Mouse (Mus musculus) hindbrain, embryonic 13.5 days (tissue): ENCODE results near the gene Ccdc115. TPM values are rescaled to one million over a fixed set of nuclear protein-coding genes. Genes with fewer than 3 reads are reported as not detected.
A peak's percentile ranks its signal among the peaks of the same experiment; 100 is the strongest.

ENCODE experiments used
- ATAC-seq: fragments of 200-750 bp; cut with Nextera tagmentation; 2 replicates; pipeline ENCODE4 v1.8.0; 2017; ENCODE audit warnings: moderate TSS enrichment; ENCODE audit not compliant: low FRiP score
- H3K27ac ChIP-seq: fragments of 300-500 bp; sonication (generic); 2 replicates; pipeline ENCODE4 v1.5.1; 2015; ENCODE audit warnings: inconsistent platforms, mild to moderate bottlenecking, moderate library complexity
- H3K27me3 ChIP-seq: fragments of 300-500 bp; sonication (generic); 2 replicates; pipeline ENCODE4 v1.6.1; 2015; ENCODE audit warnings: mild to moderate bottlenecking, inconsistent platforms
- H3K36me3 ChIP-seq: fragments of 300-500 bp; sonication (generic); 2 replicates; pipeline ENCODE4 v1.6.1; 2015; ENCODE audit warnings: mild to moderate bottlenecking, inconsistent platforms
- H3K4me1 ChIP-seq: fragments of 300-500 bp; sonication (generic); replicated peaks from 2 replicates; pipeline ENCODE4 v1.6.1; 2015; ENCODE audit warnings: inconsistent platforms
- H3K4me2 ChIP-seq: fragments of 300-500 bp; sonication (generic); 2 replicates; pipeline ENCODE4 v1.6.1; 2015; ENCODE audit warnings: inconsistent platforms, mild to moderate bottlenecking, moderate library complexity
- H3K4me3 ChIP-seq: fragments of 300-500 bp; sonication (generic); 2 replicates; pipeline ENCODE4 v1.5.1; 2015; ENCODE audit warnings: mild to moderate bottlenecking, inconsistent platforms
- H3K9ac ChIP-seq: fragments of 300-500 bp; sonication (generic); 2 replicates; pipeline ENCODE4 v1.6.1; 2015; ENCODE audit warnings: mild to moderate bottlenecking, inconsistent platforms
- H3K9me3 ChIP-seq: fragments of 300-500 bp; sonication (generic); 2 replicates; pipeline ENCODE4 v1.6.1; 2016; ENCODE audit warnings: inconsistent platforms
- WGBS: fragments of 180-500 bp; shearing (Covaris S2); methylation state at CpG from one replicate; pipeline ENCODE4 v1.1.7; 2015; 5-methylcytosine and 5-hydroxymethylcytosine counted together
- polyA plus RNA-seq: library from polyadenylated mRNA; unstranded; fragments of >200 nt; fragmentation: Nextera tagmentation; extraction: Ambion mirVana; gene quantifications from 2 replicates; pipeline ENCODE4 v1.2.1, GENCODE M21; 2015

Gene Ccdc115
- 68.9 and 69.4 TPM in 2 replicates for polyA plus RNA-seq

GRCm38 (mm10) chr1:34439215-34439960, at the start of gene Ccdc115, which contains the start of gene Imp4:
TSS of gene Ccdc115 (minus strand) at chr1:34439672.
TSS of gene Imp4 (plus strand) at chr1:34439851.
- WGBS = under 1% methylated on average over 48 of the region's 48 CpGs
- Histone ChIP-seq H3K36me3 (peaks cover 29% of the 10 kb centered on the region), H3K9ac (peak within 1 kb of the TSS; percentile 73), H3K27ac (peak within 1 kb of the TSS; percentile 74), H3K9me3 (no peaks in the 10 kb centered on the region), H3K4me1 (peaks cover 21% of the 10 kb centered on the region), H3K4me2 (peak within 1 kb of the TSS; percentile 77), H3K4me3 (peak within 1 kb of the TSS; percentile 67), H3K27me3 (no peaks in the 10 kb centered on the region)
- peak; percentile 97 for ATAC-seq

GRCm38 (mm10) chr1:34487383-34487782, 47.9 kb upstream of the Ccdc115 start:
- H3K4me3 ChIP-seq = no peak overlapping the region
- no peak overlapping the region for H3K27ac ChIP-seq
- no peaks in the 10 kb centered on the region for H3K27me3 ChIP-seq
- H3K4me2 ChIP-seq = no peak overlapping the region
- WGBS = 89% methylated on average over 3 of the region's 3 CpGs
- no peaks in the 10 kb centered on the region for H3K9me3 ChIP-seq
- peaks cover 6% of the 10 kb centered on the region for H3K4me1 ChIP-seq
- H3K36me3 ChIP-seq = no peaks in the 10 kb centered on the region
- no peak overlapping the region for H3K9ac ChIP-seq
- no peak for ATAC-seq

- Histone ChIP-seq H3K36me3 (no peaks in the 10 kb centered on the region), H3K9me3 (no peaks in the 10 kb centered on the region), H3K4me3 (peak overlapping the region; percentile 29), H3K27ac (0 out of 2 replicates have a peak overlapping the region, but pooled peaks have one; percentile 15), H3K27me3 (no peaks in the 10 kb centered on the region), H3K4me1 (peaks cover 6% of the 10 kb centered on the region), H3K9ac (peak overlapping the region; percentile 62), H3K4me2 (peak overlapping the region; percentile 56)
- WGBS = 15% methylated on average over 25 of the region's 25 CpGs
- peak; percentile 79 for ATAC-seq
These were observed 46.2 kb upstream of the Ccdc115 start for GRCm38 (mm10) chr1:34485461-34486188.

- H3K9me3 ChIP-seq = no peaks in the 10 kb centered on the region
- H3K27me3 ChIP-seq = no peaks in the 10 kb centered on the region
- no peak overlapping the region for H3K4me2 ChIP-seq
- no peak overlapping the region for H3K9ac ChIP-seq
- no peak overlapping the region for H3K4me3 ChIP-seq
- H3K36me3 ChIP-seq = no peaks in the 10 kb centered on the region
- WGBS = 83% methylated on average over 10 of the region's 10 CpGs
- no peak for ATAC-seq
- H3K4me1 ChIP-seq = peaks cover 6% of the 10 kb centered on the region
- no peak overlapping the region for H3K27ac ChIP-seq
These were observed 45.0 kb upstream of the Ccdc115 start for GRCm38 (mm10) chr1:34484470-34484869.

- Histone ChIP-seq H3K4me3 (no peak overlapping the region), H3K36me3 (no peaks in the 10 kb centered on the region), H3K4me2 (no peak overlapping the region), H3K9me3 (no peaks in the 10 kb centered on the region), H3K27me3 (no peaks in the 10 kb centered on the region), H3K4me1 (peaks cover 6% of the 10 kb centered on the region), H3K9ac (no peak overlapping the region), H3K27ac (no peak overlapping the region)
- 77% methylated on average over 5 of the region's 5 CpGs for WGBS
- no peak for ATAC-seq
These were observed 42.6 kb upstream of the Ccdc115 start for GRCm38 (mm10) chr1:34481920-34482669.

- H3K4me2 ChIP-seq = no peak overlapping the region
- no peaks in the 10 kb centered on the region for H3K27me3 ChIP-seq
- no peak for ATAC-seq
- no peak overlapping the region for H3K4me3 ChIP-seq
- 86% methylated on average over 5 of the region's 5 CpGs for WGBS
- H3K9ac ChIP-seq = no peak overlapping the region
- peaks cover 6% of the 10 kb centered on the region for H3K4me1 ChIP-seq
- no peak overlapping the region for H3K27ac ChIP-seq
- H3K36me3 ChIP-seq = no peaks in the 10 kb centered on the region
- no peaks in the 10 kb centered on the region for H3K9me3 ChIP-seq
These were observed 41.3 kb upstream of the Ccdc115 start for GRCm38 (mm10) chr1:34480801-34481200.

- H3K27ac ChIP-seq = no peak overlapping the region
- H3K27me3 ChIP-seq = peaks cover 3% of the 10 kb centered on the region; the same call in 1 of the 2 replicates
- H3K4me2 ChIP-seq = no peak overlapping the region
- WGBS = 83% methylated on average over 11 of the region's 11 CpGs
- no peaks in the 10 kb centered on the region for H3K4me1 ChIP-seq
- H3K9me3 ChIP-seq = no peaks in the 10 kb centered on the region
- H3K36me3 ChIP-seq = no peaks in the 10 kb centered on the region
- ATAC-seq = no peak
- H3K4me3 ChIP-seq = no peak overlapping the region
- no peak overlapping the region for H3K9ac ChIP-seq
These were observed 39.6 kb upstream of the Ccdc115 start for GRCm38 (mm10) chr1:34478891-34479655.

- Histone ChIP-seq H3K9me3 (no peaks in the 10 kb centered on the region), H3K27me3 (peaks cover 39% of the 10 kb centered on the region), H3K36me3 (no peaks in the 10 kb centered on the region), H3K27ac (no peak overlapping the region), H3K9ac (peak overlapping the region; percentile 65), H3K4me2 (peak overlapping the region; percentile 90), H3K4me1 (peaks cover 10% of the 10 kb centered on the region), H3K4me3 (peak overlapping the region; percentile 49)
- peak; percentile 53 for ATAC-seq
- under 1% methylated on average over 38 of the region's 43 CpGs for WGBS
These were observed 33.2 kb upstream of the Ccdc115 start for GRCm38 (mm10) chr1:34472427-34473300.

GRCm38 (mm10) chr1:34469801-34470200, 30.3 kb upstream of the Ccdc115 start:
- no peak overlapping the region for H3K4me2 ChIP-seq
- no peak overlapping the region for H3K9ac ChIP-seq
- H3K27ac ChIP-seq = no peak overlapping the region
- peaks cover 39% of the 10 kb centered on the region for H3K27me3 ChIP-seq
- H3K4me1 ChIP-seq = peaks cover 10% of the 10 kb centered on the region
- ATAC-seq = no peak
- 70% methylated on average over 5 of the region's 5 CpGs for WGBS
- no peak overlapping the region for H3K4me3 ChIP-seq
- no peaks in the 10 kb centered on the region for H3K36me3 ChIP-seq
- H3K9me3 ChIP-seq = no peaks in the 10 kb centered on the region

- H3K4me1 ChIP-seq = peaks cover 10% of the 10 kb centered on the region
- ATAC-seq = no peak
- H3K27me3 ChIP-seq = peaks cover 31% of the 10 kb centered on the region
- no peak overlapping the region for H3K27ac ChIP-seq
- no peak overlapping the region for H3K4me2 ChIP-seq
- H3K9me3 ChIP-seq = no peaks in the 10 kb centered on the region
- H3K9ac ChIP-seq = no peak overlapping the region
- no peaks in the 10 kb centered on the region for H3K36me3 ChIP-seq
- H3K4me3 ChIP-seq = no peak overlapping the region
- WGBS = 69% methylated on average over 4 of the region's 4 CpGs
These were observed 29.0 kb upstream of the Ccdc115 start for GRCm38 (mm10) chr1:34468500-34468899.

- 56% methylated on average over 3 of the region's 3 CpGs for WGBS
These were observed 28.6 kb upstream of the Ccdc115 start for GRCm38 (mm10) chr1:34468051-34468450.

More at GRCm38 (mm10) chr1:34468051-34468450, 28.6 kb upstream of the Ccdc115 start:
- ATAC-seq = no peak
- H3K9ac ChIP-seq = no peak overlapping the region
- no peaks in the 10 kb centered on the region for H3K9me3 ChIP-seq
- no peak overlapping the region for H3K4me2 ChIP-seq
- H3K4me1 ChIP-seq = peaks cover 8% of the 10 kb centered on the region
- H3K27ac ChIP-seq = no peak overlapping the region
- no peaks in the 10 kb centered on the region for H3K36me3 ChIP-seq
- no peak overlapping the region for H3K4me3 ChIP-seq
- H3K27me3 ChIP-seq = peaks cover 26% of the 10 kb centered on the region
